Comparison of ENCODE assay signal across 31 mouse cellular contexts in genomic region chr11:7933611-7934010, GRCm38 (mm10).
"Had no signal": no experiment of that assay in that cellular context is flagged by ENCODE, and none has a peak within 500 bp of the region (broad histone marks: within the 10 kb centered on the region; RNA-seq: fewer than 3 reads in every experiment).

No protein-coding gene starts in this region.

- H3K36me3 ChIP-seq: limb, embryonic 10.5 days; limb, embryonic 12.5 days; limb, embryonic 13.5 days; limb, embryonic 15.5 days; liver, embryonic 12.5 days; liver, embryonic 13.5 days; liver, embryonic 15.5 days; lung, embryonic 15.5 days; midbrain, embryonic 10.5 days; midbrain, embryonic 12.5 days; midbrain, embryonic 13.5 days; neural tube, embryonic 12.5 days had no signal

- H3K4me2 ChIP-seq: limb, embryonic 12.5 days; limb, embryonic 13.5 days; limb, embryonic 15.5 days; liver, embryonic 11.5 days; liver, embryonic 12.5 days; liver, embryonic 13.5 days; liver, embryonic 15.5 days; lung, embryonic 14.5 days; lung, embryonic 15.5 days; midbrain, embryonic 12.5 days; midbrain, embryonic 13.5 days; neural tube, embryonic 12.5 days had no signal

- ATAC-seq: liver, embryonic 12.5 days; liver, postnatal 0 days; lung, postnatal 0 days; midbrain, embryonic 13.5 days; midbrain, embryonic 16.5 days had no signal

- DNase-seq: left cerebral cortex, postnatal 4 days; liver; liver, embryonic 13.5 days; liver, postnatal 0 days; lung, adult 18-20 months; lung, adult 2 months; lung, embryonic 14.5 days; lung, postnatal 10 days; lung, postnatal 14 days; lung, postnatal 36 days; lung, postnatal 4 days; midbrain, embryonic 14.5 days had no signal

- H3K27me3 ChIP-seq: limb, embryonic 12.5 days; limb, embryonic 13.5 days; limb, embryonic 15.5 days; liver, embryonic 12.5 days; liver, embryonic 13.5 days; liver, embryonic 15.5 days; lung, embryonic 15.5 days; megakaryocyte, embryonic 14.5 days; midbrain, embryonic 12.5 days; midbrain, embryonic 13.5 days; neural tube, embryonic 12.5 days had no signal

- H3K27ac ChIP-seq: left cerebral cortex, adult 2 months; limb, embryonic 10.5 days; limb, embryonic 12.5 days; limb, embryonic 13.5 days; limb, embryonic 15.5 days; liver, embryonic 12.5 days; liver, embryonic 13.5 days; liver, embryonic 14.5 days; liver, embryonic 15.5 days; lung, embryonic 15.5 days; macrophage; midbrain, embryonic 10.5 days; midbrain, embryonic 12.5 days; midbrain, embryonic 13.5 days; neural tube, embryonic 12.5 days had no signal

- H3K4me3 ChIP-seq: left cerebral cortex, adult 2 months; limb, embryonic 10.5 days; limb, embryonic 12.5 days; limb, embryonic 13.5 days; limb, embryonic 15.5 days; liver, embryonic 12.5 days; liver, embryonic 13.5 days; liver, embryonic 15.5 days; lung, embryonic 15.5 days; megakaryocyte, embryonic 14.5 days; midbrain, embryonic 10.5 days; midbrain, embryonic 12.5 days; midbrain, embryonic 13.5 days; myocyte; neural tube, embryonic 12.5 days had no signal

- H3K9me3 ChIP-seq: limb, embryonic 10.5 days; limb, embryonic 12.5 days; limb, embryonic 13.5 days; limb, embryonic 15.5 days; liver, embryonic 12.5 days; liver, embryonic 13.5 days; liver, embryonic 15.5 days; lung, embryonic 15.5 days; megakaryocyte, embryonic 14.5 days; midbrain, embryonic 10.5 days; midbrain, embryonic 12.5 days; midbrain, embryonic 13.5 days; neural tube, embryonic 12.5 days had no signal

- H3K4me1 ChIP-seq: limb, embryonic 10.5 days; limb, embryonic 12.5 days; limb, embryonic 13.5 days; limb, embryonic 15.5 days; liver, embryonic 12.5 days; liver, embryonic 13.5 days; liver, embryonic 15.5 days; lung, embryonic 15.5 days; megakaryocyte, embryonic 14.5 days; midbrain, embryonic 10.5 days; midbrain, embryonic 12.5 days; midbrain, embryonic 13.5 days; neural tube, embryonic 12.5 days had no signal

- H3K9ac ChIP-seq: limb, embryonic 12.5 days; limb, embryonic 13.5 days; limb, embryonic 15.5 days; liver, embryonic 12.5 days; liver, embryonic 13.5 days; liver, embryonic 14.5 days; liver, embryonic 15.5 days; liver, postnatal 0 days; lung, embryonic 14.5 days; lung, embryonic 15.5 days; midbrain, embryonic 12.5 days; midbrain, embryonic 13.5 days; neural tube, embryonic 12.5 days had no signal
